Mouse (Mus musculus) spleen, adult 2 months (tissue): Measurements from ENCODE around the gene Efhd2. TPM values are rescaled to one million over a fixed set of nuclear protein-coding genes. Genes with fewer than 3 reads are reported as not detected.

ENCODE experiments used
- DNase-seq, 2 experiments: peaks; one replicate each; pipeline versions ENCODE4 v3.0.0 to v3.0.0-alpha.2; 2012 to 2021; ENCODE audit warnings: low spot score in 2 of 2, low read depth in 1 of 2
- H3K27ac ChIP-seq: fragments of 200-500 bp; 2 replicates; pipeline ENCODE4 v1.5.1; 2012; ENCODE audit warnings: low read length, inconsistent platforms; ENCODE audit not compliant: insufficient read depth
- H3K27me3 ChIP-seq: fragments of 200-500 bp; 2 replicates; pipeline ENCODE4 v1.6.1; 2012; ENCODE audit warnings: mild to moderate bottlenecking, moderate library complexity, low read length, inconsistent platforms; ENCODE audit not compliant: control insufficient read depth, insufficient read depth
- H3K36me3 ChIP-seq: fragments of 200-500 bp; 2 replicates; pipeline ENCODE4 v1.6.1; 2012; ENCODE audit warnings: mild to moderate bottlenecking, low read length, inconsistent platforms; ENCODE audit not compliant: control insufficient read depth, insufficient read depth
- H3K4me1 ChIP-seq: fragments of 200-500 bp; 2 replicates; pipeline ENCODE4 v1.6.1; 2011; ENCODE audit warnings: inconsistent platforms; ENCODE audit not compliant: control insufficient read depth, insufficient read depth, insufficient read length
- H3K4me3 ChIP-seq: fragments of 200-500 bp; 2 replicates; pipeline ENCODE4 v1.5.1; 2011; ENCODE audit warnings: mild to moderate bottlenecking, inconsistent platforms; ENCODE audit not compliant: insufficient read depth, insufficient read length; ENCODE audit errors: extremely low read depth
- CTCF ChIP-seq: fragments of 200-500 bp; IDR thresholded peaks from 2 replicates; pipeline ENCODE4 v1.5.1; 2011; ENCODE audit warnings: mild to moderate bottlenecking, inconsistent platforms; ENCODE audit not compliant: insufficient read depth, insufficient read length, insufficient replicate concordance; ENCODE audit errors: extremely low read depth
- POLR2A ChIP-seq: fragments of 200-500 bp; IDR thresholded peaks from 2 replicates; pipeline ENCODE4 v1.6.1; 2011; ENCODE audit warnings: low read depth, low read length, inconsistent platforms
- WGBS: fragments of 180-500 bp; shearing (Covaris S2); methylation state at CpG from one replicate; pipeline ENCODE4 v1.1.7; 2018; 5-methylcytosine and 5-hydroxymethylcytosine counted together
- polyA plus RNA-seq: library from polyadenylated mRNA; depleted of rRNA; stranded (reverse); fragments of >200 nt; gene quantifications from 2 replicates; pipeline ENCODE4 v1.2.3, GENCODE M21; 2012

The Efhd2 gene
- polyA plus RNA-seq, 1 experiment: 108 TPM

DNA sequence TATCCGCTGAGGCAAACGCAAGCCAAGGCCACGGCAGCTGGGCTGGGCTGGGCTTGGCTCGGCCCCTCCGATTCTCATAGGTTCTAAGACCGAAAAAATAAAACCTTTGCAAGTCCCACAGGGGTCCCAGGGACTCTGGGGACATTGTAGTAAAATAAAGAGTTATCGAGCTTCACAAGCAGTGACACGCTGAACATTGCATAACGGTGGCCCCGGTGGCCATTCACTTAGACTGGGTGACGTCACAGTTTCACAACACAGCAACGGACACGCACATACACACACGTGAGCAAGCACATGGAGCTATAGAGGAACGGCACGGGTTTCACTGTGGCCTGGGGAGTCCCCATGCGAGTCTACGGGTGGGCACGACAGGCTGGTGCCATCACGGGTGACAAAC, 16.2 kb downstream of the Efhd2 start:
- 73% methylated on average over 20 of the region's 20 CpGs for WGBS
- peaks cover 23% of the 10 kb centered on the region for H3K36me3 ChIP-seq

DNA sequence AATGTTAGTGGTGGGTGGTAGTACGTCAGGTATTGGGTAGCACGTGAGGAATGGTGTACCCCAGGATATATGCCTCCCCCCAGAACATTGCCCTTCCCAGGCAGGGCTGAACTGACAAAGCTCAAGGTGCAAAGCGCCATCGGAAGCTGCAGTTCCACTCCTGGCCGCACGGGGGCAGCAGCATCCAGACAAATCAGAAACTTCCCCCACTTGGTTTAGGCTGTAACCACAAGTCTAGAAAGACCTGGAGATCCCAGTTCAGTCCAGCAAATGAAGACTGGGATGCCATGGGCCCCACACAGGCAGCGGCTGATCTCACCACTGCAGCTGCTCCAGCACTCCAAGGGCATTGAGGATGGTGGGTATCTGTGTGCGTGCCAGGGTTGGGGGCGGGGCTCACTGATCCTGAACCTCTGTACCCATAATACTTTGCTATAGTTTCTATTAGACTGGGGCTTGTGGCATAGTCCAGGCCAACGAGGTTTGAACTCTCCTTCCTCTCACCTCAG, 17.2 kb downstream of the Efhd2 start:
- Histone ChIP-seq H3K4me1 (peaks cover under 1% of the 10 kb centered on the region; the same call in 1 of the 2 replicates), H3K27me3 (no peaks in the 10 kb centered on the region), H3K27ac (no peak overlapping the region), H3K4me3 (no peak overlapping the region), H3K36me3 (peaks cover 23% of the 10 kb centered on the region)
- 14% methylated on average over 10 of the region's 10 CpGs for WGBS
- peak; percentile 23 to 68 for DNase-seq
- TF ChIP-seq CTCF: peak; percentile 97
- no peak for TF ChIP-seq POLR2A

More for the DNA sequence above, 16.2 kb downstream of the Efhd2 start:
- H3K27ac ChIP-seq: no peak overlapping the region
- TF ChIP-seq POLR2A: no peak
- no peak for TF ChIP-seq CTCF
- peaks cover 2% of the 10 kb centered on the region; the same call in 1 of the 2 replicates for H3K4me1 ChIP-seq
- no peak overlapping the region for H3K4me3 ChIP-seq
- DNase-seq: no peak
- no peaks in the 10 kb centered on the region for H3K27me3 ChIP-seq

DNA sequence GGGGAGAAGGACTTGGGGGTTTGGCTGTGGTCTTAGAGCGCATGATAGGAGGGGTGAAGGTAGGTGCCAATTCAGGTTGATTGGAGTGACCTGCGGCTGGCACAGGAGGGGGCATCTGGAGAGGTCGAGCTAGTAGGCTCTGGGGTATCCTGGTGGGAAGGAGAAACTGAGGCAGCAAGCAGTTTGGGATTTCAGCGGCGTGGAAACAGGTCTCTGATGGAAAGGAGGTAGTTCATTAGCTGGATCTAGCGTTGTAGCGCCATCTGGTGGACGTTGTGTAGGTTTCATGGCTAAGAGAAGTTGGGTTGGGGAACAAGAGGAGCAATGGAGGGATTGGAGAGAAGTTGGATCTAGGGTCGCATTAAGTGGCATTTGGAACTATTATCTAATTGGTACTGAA, 21.3 kb downstream of the Efhd2 start:
- H3K36me3 ChIP-seq: no peaks in the 10 kb centered on the region; the same call in 1 of the 2 replicates
- H3K27ac ChIP-seq: no peak overlapping the region
- TF ChIP-seq POLR2A (no peak), CTCF (peak; percentile 52; the same call in 1 of the 2 replicates)
- H3K27me3 ChIP-seq: no peaks in the 10 kb centered on the region
- no peaks in the 10 kb centered on the region for H3K4me1 ChIP-seq
- 50% methylated on average over 9 of the region's 9 CpGs for WGBS
- DNase-seq: no peak
- no peak overlapping the region for H3K4me3 ChIP-seq

DNA sequence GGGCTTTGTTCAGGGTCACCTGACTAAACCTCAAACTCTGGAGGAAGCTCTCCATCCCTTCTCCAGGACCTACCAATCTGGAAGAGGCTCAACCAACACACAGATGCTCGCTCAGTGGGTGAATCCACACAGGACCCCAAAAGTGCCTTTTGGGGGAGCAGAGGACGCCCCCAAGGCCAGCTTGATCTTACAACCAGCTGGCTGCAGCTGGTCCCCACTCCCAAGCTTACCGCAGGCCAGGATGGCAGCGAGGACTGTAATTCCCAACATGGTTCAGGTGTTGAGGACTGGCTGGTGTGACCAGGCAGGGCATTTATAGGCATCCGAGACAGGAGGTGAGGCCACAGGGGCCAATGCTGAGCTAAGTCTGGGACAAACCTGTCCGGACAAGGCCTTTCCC, 28.7 kb downstream of the Efhd2 start, which contains the start of gene Ctrc:
Gene Ctrc (minus strand): TSS at position 361 of the 400 bp plus-strand sequence.
- 85% methylated on average over 6 of the region's 6 CpGs for WGBS
- TF ChIP-seq CTCF (no peak), POLR2A (no peak)
- no peak for DNase-seq
- no peak within 1 kb of the TSS for H3K4me3 ChIP-seq
- H3K4me1 ChIP-seq: no peaks in the 10 kb centered on the region
- no peaks in the 10 kb centered on the region for H3K36me3 ChIP-seq
- H3K27me3 ChIP-seq: no peaks in the 10 kb centered on the region
- no peak within 1 kb of the TSS for H3K27ac ChIP-seq

DNA sequence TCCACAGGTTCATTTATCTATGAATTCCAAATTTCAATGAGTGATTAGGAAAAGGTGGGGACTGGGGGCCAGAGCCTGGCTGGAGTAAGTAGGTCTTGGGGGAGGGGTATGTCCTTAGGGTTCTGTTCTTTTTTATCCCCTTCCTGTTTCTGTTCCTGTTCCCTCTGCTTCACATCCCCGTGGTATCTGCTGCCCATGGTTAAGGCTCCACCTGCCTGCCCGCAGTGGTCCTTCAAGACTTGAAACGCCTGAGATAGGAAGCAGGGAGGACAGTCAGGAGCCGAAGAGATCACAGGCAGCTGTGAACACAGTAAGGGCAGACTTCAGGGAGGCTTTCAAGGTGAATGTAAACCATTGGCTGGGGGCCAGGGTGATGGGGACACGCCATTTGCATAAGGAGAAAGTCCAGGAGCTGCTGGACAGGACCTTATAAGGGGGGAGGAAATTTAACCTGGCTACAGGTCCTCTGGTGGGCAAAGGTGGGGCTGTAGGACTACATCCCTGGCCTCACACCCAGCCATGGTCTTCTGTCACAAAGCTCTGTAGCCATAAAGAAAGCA, 40.1 kb downstream of the Efhd2 start:
- H3K4me1 ChIP-seq: no peaks in the 10 kb centered on the region; the same call in 1 of the 2 replicates
- no peak overlapping the region for H3K27ac ChIP-seq
- WGBS: 40% methylated on average over 5 of the region's 5 CpGs
- TF ChIP-seq POLR2A (no peak), CTCF (no peak)
- H3K27me3 ChIP-seq: no peaks in the 10 kb centered on the region
- no peak overlapping the region for H3K4me3 ChIP-seq
- no peak for DNase-seq
- H3K36me3 ChIP-seq: no peaks in the 10 kb centered on the region

DNA sequence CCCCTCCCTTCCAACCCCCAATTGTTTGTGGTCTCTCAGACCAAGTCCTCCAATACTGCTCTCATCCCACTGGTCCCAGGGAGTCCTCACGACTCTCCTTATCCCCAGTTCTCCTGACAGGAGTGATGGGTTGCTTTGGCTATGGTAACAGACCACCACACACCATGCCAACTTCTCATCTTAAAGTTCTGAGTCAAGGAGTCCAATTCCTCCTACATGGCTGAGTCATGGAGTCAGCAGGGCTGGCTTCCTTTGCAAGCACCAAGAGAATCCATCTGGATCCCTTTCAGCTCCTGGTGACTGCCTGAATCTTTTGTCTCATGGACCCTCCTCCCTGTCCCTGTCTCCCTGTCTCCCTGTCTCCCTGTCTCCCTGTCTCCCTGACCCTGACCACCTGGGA, 40.8 kb downstream of the Efhd2 start:
- TF ChIP-seq CTCF (no peak), POLR2A (no peak)
- 78% methylated on average over 1 of the region's 1 CpGs for WGBS

DNA sequence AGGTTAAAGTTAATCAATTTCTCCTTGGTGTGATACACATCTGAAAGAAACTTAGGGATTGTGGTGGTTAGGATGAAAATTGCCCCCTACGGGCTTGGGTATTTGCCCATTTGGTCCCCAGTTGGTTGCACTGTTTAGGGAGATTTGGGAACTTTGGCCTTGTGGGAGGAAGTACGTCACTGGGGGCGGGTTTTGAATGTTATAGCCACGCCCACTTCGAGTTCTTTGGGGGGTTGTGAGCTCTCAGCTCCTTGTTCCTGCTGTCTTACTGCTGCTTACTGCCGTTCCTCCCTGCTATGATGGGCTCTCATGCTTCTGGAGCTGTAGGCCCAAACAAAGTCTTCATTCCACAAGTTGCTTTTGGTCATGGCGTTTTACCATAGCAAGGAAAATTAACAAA, 43.4 kb downstream of the Efhd2 start:
- Histone ChIP-seq H3K27me3 (no peaks in the 10 kb centered on the region), H3K4me1 (no peaks in the 10 kb centered on the region; the same call in 1 of the 2 replicates), H3K36me3 (no peaks in the 10 kb centered on the region), H3K27ac (no peak overlapping the region), H3K4me3 (no peak overlapping the region)
- 78% methylated on average over 7 of the region's 7 CpGs for WGBS
- TF ChIP-seq POLR2A (no peak), CTCF (no peak)
- DNase-seq: no peak

More for the DNA sequence above, 40.8 kb downstream of the Efhd2 start:
- no peak for DNase-seq
- Histone ChIP-seq H3K27me3 (no peaks in the 10 kb centered on the region), H3K4me3 (no peak overlapping the region), H3K27ac (no peak overlapping the region), H3K36me3 (no peaks in the 10 kb centered on the region), H3K4me1 (no peaks in the 10 kb centered on the region; the same call in 1 of the 2 replicates)
